Mouse (Mus musculus) liver, postnatal 0 days (tissue): ENCODE data around the gene Xcl1.

Experiments
- CTCF ChIP-seq: sonication (generic); IDR thresholded peaks from 2 replicates; pipeline ENCODE4 v1.5.1; 2016; ENCODE audit warnings: antibody characterized with exemption, low read depth
- EP300 ChIP-seq: IDR thresholded peaks from 2 replicates; pipeline ENCODE4 v1.6.1; 2016; ENCODE audit warnings: antibody characterized with exemption, low read depth, mild to moderate bottlenecking

DNA sequence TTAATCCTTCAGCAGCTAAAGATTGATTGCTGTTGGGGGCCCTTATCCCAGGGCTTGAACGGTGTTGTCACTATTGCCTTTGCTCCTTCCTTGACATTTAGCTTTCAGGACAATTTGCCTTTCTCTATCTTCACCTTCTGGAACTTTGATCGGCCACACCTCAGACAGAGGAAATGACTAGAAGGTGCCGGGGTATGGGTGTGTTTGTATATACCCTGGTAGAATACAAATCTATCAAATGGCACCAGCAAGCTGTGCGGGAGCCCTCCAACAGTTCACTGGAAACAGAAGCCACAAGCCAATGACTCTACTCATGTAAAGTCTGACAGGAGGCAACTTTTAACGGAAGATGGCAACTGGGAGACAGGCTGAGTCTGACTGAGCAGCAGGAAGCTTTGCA is 37.4 kb upstream of the Xcl1 start:
- TF ChIP-seq CTCF (no peak), EP300 (no peak)
